Mouse (Mus musculus) spleen, postnatal 10 days (tissue): Measurements from ENCODE around the gene Odf3.
"Not testable (repeated sequence)": the region's sequence is repeated elsewhere in the genome, so short reads cannot be mapped to it uniquely, and the experiment has no call there.

Experiments used
- DNase-seq, 2 experiments: peaks; one replicate each; pipeline ENCODE4 v3.0.0; 2021 to 2022; ENCODE audit warnings: low spot score in 2 of 2

The Odf3 gene

DNA sequence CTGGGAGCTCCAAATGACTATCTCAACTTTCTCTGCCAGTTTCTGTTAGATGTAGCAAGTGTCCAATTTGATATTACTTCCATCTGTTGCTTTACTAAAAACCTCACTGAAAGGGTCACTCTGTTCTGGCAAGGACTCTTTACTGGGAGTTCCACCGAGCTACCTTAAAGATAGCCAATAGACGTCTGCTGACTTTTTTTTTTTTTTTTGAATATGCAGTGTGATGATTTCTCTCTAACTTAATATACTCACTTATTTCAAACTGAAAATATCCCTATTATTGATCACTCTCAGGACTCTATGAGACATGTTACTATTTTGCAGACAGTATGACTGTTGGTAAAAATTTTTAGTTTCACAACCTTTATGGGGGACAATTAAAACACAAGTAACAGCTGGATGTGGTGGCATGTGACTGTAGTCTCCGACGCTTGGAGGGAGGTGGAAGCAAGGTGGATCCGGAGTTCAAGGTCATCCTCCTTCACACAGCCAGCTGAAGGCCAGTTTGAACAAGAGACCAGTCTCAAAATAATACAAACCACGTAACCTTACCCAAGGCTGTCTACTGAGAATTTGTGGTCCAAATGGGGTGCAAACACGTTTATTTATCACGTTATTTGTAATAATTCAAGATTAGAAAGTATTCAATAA is 33.4 kb downstream of the Odf3 start:
- no peak for DNase-seq

- DNase-seq = peak; percentile 95 to 98
Measured at GRCm38 (mm10) chr7:140881696-140882468, 34.3 kb downstream of the Odf3 start, which contains the start of the genes Psmd13 and Sirt3. TSS of gene Psmd13 (plus strand) at chr7:140881968. TSS of gene Sirt3 (minus strand) at chr7:140882309.

DNA sequence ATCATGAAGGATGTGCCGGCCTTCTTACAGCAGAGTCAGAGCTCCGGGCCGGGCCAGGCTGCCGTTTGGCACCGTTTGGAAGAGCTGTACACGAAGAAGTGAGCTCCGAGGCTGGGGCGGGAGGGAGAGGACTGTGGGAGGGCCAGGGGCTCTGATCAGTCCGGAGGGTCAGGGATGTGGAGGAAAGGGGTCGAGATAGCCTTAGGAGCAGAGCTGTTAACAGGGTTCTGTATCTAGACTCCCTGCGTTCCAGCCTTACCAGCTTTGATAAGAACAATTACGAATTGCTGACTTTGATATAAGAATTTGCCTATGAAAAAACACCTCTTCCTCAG is 34.8 kb downstream of the Odf3 start:
- DNase-seq = no peak

GRCm38 (mm10) chr7:140890636-140891035 is 43.0 kb downstream of the Odf3 start:
- DNase-seq = not testable (repeated sequence)

GRCm38 (mm10) chr7:140894031-140894430 is 46.4 kb downstream of the Odf3 start:
- no peak for DNase-seq

GRCm38 (mm10) chr7:140894611-140895010 is 47.0 kb downstream of the Odf3 start:
- DNase-seq = no peak

- no peak for DNase-seq
Measured at GRCm38 (mm10) chr7:140897863-140898262, 50.3 kb downstream of the Odf3 start.

- no peak for DNase-seq
Measured at GRCm38 (mm10) chr7:140899121-140899520, 51.5 kb downstream of the Odf3 start.

GRCm38 (mm10) chr7:140900220-140900619 is 52.6 kb downstream of the Odf3 start, which contains the start of gene Cox8b:
TSS of gene Cox8b (minus strand) at chr7:140900446.
- no peak for DNase-seq
